Mouse (Mus musculus): ENCODE measurements around the gene Trip10.

Gene Trip10

GRCm38 (mm10) chr17:57249186-57250181, at the start of gene Trip10:
Trip10 (plus strand) TSS chr17:57249455.
- peak; percentile 65; the same call in 1 of the 2 replicates for TF ChIP-seq GATA4 (IDR thresholded peaks at IDR 0.05; ENCODE audit: insufficient replicate concordance, low read length)

DNA sequence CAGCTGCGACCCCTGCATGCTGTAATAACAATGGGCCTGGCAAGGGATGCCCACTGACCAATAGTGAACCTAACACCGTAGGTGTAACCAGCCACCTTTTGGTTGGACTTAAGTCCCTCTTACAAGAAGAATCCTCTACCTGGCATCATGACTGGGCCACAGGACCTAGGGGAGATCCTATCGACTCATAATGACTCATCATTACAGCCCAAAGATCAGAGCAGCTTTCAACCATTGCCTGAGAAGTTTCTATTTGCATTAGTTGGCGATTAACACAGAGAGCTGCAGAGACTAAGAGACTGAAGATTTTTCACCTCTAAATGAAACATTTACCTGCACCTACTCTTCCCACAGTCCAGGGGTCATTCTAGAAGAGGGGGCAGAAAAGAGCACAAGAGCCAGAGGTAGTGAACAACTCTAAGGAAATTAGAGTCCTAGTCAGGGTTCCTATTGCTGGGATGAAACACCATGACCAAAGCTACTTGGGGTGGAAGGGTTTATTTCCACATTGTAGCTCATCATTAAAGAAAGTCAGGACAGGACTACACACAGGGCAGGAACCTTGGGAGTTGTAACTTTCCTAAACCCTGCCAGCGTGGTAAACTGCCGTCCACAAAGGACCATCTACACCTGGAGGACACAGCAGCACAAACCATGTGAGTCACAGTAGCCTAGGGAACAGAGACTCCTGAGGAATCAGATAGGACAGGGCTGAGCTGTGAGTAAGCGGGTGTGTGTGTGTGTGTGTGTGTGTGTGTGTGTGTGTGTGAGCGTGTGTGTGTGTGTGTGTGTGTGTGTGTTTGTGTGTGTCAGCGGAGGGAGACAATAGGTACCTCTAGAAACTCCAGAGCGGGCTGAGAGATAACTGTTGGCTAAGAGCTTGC, 47.2 kb upstream of the Trip10 start:
- TF ChIP-seq GATA4 (IDR thresholded peaks at IDR 0.05; ENCODE audit: insufficient replicate concordance, low read length) = no peak

- TF ChIP-seq GATA4 (IDR thresholded peaks at IDR 0.05; ENCODE audit: insufficient replicate concordance, low read length) = no peak
These were observed 41.3 kb upstream of the Trip10 start for GRCm38 (mm10) chr17:57207938-57208337.

DNA sequence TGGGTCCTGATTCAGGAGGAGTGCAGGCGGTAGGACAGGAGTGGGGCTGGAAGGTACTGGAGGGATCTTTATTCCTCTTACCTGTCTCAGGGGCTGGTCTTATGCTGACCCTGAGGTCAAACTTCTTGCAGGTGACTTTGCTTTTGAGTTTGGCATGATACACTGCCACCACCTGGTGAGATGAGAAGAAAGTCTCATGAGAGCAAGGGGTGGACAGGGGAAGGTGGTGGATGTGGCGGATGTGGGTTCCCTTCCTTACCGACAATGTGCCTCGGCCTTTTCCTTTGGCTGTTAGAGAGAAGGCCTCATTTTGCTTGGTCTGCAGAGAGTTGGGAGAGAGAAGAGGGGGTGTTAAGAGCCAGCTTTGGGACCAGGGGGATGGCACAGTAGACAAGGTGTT, 39.9 kb upstream of the Trip10 start:
- TF ChIP-seq GATA4 (IDR thresholded peaks at IDR 0.05; ENCODE audit: insufficient replicate concordance, low read length) = no peak

DNA sequence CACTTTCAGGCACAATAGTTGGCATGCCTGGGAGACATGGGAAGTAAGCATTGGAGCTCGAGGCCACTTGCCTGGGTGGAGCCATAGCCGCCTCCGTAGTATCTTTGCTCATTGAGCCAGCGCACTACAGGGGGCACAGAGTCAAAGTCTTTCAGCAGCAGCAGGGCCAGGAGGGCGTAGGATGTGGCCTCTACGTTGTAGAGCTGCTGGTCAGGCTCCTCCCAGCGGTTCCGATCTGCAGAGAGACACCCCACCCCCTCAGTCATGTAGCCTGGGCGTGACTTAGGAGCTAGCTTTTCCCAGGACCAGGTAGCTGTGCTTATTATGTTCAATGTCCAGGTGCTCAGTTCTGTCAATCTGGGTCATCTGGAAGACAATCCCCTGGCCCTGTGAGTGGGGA, 37.8 kb upstream of the Trip10 start:
- TF ChIP-seq GATA4 (IDR thresholded peaks at IDR 0.05; ENCODE audit: insufficient replicate concordance, low read length) = no peak

DNA sequence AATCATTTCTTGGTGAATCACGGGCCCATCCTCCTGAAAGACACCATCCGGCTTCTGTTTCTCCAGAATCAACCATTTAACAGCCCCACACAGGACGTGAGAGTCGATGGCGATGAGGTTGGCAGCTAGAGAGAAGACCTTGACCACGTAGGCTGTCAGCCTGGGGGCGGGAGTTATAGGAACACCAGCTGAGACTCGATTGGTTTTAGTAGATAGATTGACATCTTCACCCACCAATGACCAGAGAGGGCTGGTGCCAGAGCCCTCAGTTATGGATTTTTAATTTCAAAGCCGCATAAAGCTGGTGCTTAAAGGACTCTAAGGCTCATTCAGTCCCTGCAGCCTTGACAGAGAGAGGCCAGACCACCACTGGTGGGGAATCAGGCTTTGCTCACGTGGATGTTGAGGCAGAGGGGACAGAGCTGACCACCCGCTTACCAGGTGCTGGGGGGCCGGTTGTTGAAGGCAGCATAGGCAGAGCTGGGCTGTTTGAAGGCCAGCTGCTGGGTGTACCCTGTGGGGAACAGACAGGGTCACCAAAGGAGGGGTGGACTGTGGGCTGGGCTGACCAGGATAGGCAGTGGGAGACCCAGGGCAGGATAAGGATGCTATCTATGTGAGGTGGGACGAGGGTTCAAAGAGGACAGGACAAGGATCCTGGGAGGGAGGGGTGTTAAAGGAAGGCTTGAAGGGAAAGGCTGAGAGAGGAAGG, 34.4 kb upstream of the Trip10 start:
- TF ChIP-seq GATA4 (IDR thresholded peaks at IDR 0.05; ENCODE audit: insufficient replicate concordance, low read length) = no peak

DNA sequence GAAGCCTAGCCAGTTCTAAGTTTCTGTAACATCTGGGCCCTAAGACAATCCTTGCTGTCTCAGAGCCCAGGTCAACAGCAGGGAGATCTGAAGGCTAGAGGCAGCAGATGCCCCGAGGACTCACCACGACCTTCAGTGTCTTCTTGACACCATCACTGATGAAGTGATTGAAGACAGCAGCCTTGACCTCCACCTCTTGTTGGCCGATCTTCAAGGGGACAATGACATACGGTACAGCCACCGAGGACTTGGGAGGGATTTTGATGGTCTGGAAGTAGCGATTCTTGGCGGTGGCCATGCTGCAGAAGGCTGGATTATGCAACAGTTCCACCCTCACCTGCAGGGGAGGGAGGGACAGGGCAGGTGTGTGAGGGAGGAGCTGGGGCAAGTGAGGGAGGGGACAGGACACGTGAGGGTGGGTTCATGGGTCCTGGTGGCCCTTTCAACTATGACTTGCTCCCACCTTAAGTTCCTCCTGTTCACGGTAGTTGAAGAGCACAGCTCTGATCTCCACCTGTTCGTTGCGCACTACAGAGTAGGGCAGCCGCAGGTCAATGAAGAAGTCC, 30.8 kb upstream of the Trip10 start:
- TF ChIP-seq GATA4 (IDR thresholded peaks at IDR 0.05; ENCODE audit: insufficient replicate concordance, low read length) = no peak

GRCm38 (mm10) chr17:57219167-57219883, 29.9 kb upstream of the Trip10 start:
- no peak for TF ChIP-seq GATA4 (IDR thresholded peaks at IDR 0.05; ENCODE audit: insufficient replicate concordance, low read length)

- no peak for TF ChIP-seq GATA4 (IDR thresholded peaks at IDR 0.05; ENCODE audit: insufficient replicate concordance, low read length)
These were observed 29.4 kb upstream of the Trip10 start for GRCm38 (mm10) chr17:57219884-57220207.

- TF ChIP-seq GATA4 (IDR thresholded peaks at IDR 0.05; ENCODE audit: insufficient replicate concordance, low read length) = no peak
These were observed 27.3 kb upstream of the Trip10 start for GRCm38 (mm10) chr17:57221911-57222310.

GRCm38 (mm10) chr17:57223313-57223712, 25.9 kb upstream of the Trip10 start:
- TF ChIP-seq GATA4 (IDR thresholded peaks at IDR 0.05; ENCODE audit: insufficient replicate concordance, low read length) = no peak

DNA sequence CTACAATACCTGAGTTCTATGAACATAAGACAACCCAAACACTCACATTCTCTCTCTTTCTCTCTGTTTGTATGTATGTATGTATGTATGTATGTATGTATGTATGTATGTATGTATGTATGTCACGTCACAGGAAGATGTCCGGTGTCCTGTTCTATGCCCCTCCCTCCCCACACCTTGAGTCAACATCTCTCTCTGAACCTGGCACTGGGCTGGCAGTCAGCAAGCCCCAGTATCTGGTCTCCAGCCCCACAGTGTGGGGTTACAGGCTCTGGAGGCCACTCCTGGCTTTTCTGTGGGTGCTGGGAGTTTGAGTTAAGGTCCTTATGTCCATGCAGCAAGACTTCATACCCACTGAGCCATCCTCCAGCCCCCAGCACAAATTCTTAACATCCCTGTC, 21.8 kb upstream of the Trip10 start:
- no peak for TF ChIP-seq GATA4 (IDR thresholded peaks at IDR 0.05; ENCODE audit: insufficient replicate concordance, low read length)

DNA sequence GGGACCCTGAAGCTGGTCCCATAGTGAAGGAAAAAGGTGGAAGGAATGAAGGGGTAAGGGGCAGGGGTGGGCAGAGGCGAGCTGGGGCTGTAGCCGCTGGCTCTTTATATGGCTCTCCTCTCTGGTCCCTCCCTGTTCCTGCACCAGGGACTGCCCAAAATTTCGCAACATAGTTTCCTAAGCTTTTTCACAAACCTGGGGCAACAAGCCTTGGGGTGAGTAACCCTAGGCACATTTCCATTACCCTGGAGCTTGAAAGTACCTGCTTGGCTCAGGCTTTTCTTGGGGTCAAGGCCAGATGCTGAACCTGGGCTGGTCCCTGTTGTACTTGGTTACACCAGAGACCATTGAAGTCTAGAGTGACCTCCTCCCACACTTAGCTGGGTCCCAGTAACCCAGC, 21.2 kb upstream of the Trip10 start, which contains the start of gene C3:
Gene C3, minus strand, starts transcription at position 123 of the 400 bp plus-strand sequence.
- no peak for TF ChIP-seq GATA4 (IDR thresholded peaks at IDR 0.05; ENCODE audit: insufficient replicate concordance, low read length)

GRCm38 (mm10) chr17:57228873-57229272, 20.4 kb upstream of the Trip10 start:
- no peak for TF ChIP-seq GATA4 (IDR thresholded peaks at IDR 0.05; ENCODE audit: insufficient replicate concordance, low read length)
